Mouse (Mus musculus) T-cell, adult 66 days (primary cell): ENCODE data around the gene Gm884. TPM values are rescaled to one million over a fixed set of nuclear protein-coding genes. Genes with fewer than 3 reads are reported as not detected.

Experiments
- total RNA-seq, 2 experiments: library from RNA; stranded (reverse); gene quantifications; 3 replicates in 1 of 2; 4 replicates in 1 of 2; pipeline ENCODE4 v1.2.4; 2023

The Gm884 gene
- total RNA-seq: not detected

GRCm38 (mm10) chr11:103621040-103621439 lies at the start of gene Gm884:
TSS of gene Gm884 (minus strand) at chr11:103621140.

GRCm38 (mm10) chr11:103649301-103649982 lies 28.5 kb upstream of the Gm884 start, which contains the start of gene Rprml:
TSS of gene Rprml (plus strand) at chr11:103649570.

GRCm38 (mm10) chr11:103638790-103639189 lies 17.9 kb upstream of the Gm884 start, which contains the start of gene Lyzl6:
TSS of gene Lyzl6 (minus strand) at chr11:103638890.

GRCm38 (mm10) chr11:103504497-103504896 lies 116.4 kb downstream of the Gm884 start, which contains the start of gene Lrrc37a:
TSS of gene Lrrc37a (minus strand) at chr11:103504597.

Other genes starting within 250 kb of the Gm884 start
- gene Plekhm1, start 208.5 kb downstream of the Gm884 start, total RNA-seq: 10 to 100 TPM; 36.5 to 36.6 TPM
- not detected for gene Lrrc37a, start 116.5 kb downstream of the Gm884 start, total RNA-seq
- gene Lyzl6, start 17.8 kb upstream of the Gm884 start, total RNA-seq: not detected
- not detected for gene Rprml, start 28.4 kb upstream of the Gm884 start, total RNA-seq
- gene Gosr2, start 76.8 kb upstream of the Gm884 start, total RNA-seq: 10 to 100 TPM; 58.1 to 61.2 TPM
- gene Wnt9b, start 128.7 kb upstream of the Gm884 start, total RNA-seq: not detected
- under 1 TPM in 1 of 2 experiments, not detected in 1; 0.17 TPM for gene Wnt3, start 153.0 kb upstream of the Gm884 start, total RNA-seq